Mouse (Mus musculus) kidney, adult 2 months (tissue): Measurements from ENCODE around the gene Slc6a20a.

Experiments used
- CTCF ChIP-seq: fragments of 200-500 bp; conservative IDR thresholded peaks from 2 replicates; pipeline ENCODE4 v1.5.1; 2011; ENCODE audit warnings: low read depth, mild to moderate bottlenecking, control low read depth, low read length, moderate library complexity, mixed read lengths; ENCODE audit not compliant: insufficient read depth, insufficient read length
- POLR2A ChIP-seq: fragments of 200-500 bp; IDR thresholded peaks from one replicate; pipeline ENCODE4 v1.6.1; 2011; ENCODE audit warnings: low read depth, low read length, control low read depth

DNA sequence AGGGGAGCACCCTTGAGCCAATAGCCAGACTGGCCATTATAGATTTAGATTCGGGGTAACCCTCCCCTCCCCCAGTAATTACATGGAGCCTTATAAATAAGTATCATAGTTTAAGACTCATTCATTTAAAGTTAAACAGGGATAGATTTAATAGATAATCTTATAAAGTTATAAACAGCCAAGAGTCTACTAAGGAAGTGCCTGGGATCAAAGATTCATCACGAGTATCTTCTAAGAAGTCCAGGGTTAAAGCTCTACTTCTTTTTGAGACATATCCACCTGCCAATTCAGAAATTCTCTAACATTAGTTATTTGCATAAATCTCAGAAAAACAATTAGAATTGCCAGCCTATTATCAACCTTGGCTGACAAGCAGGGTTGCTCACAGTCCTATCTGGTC is 53.9 kb downstream of the Slc6a20a start:
- TF ChIP-seq POLR2A (no peak), CTCF (no peak)
